Mouse (Mus musculus) hindbrain, embryonic 15.5 days (tissue): ENCODE data around the gene Cyp4a31. TPM values are rescaled to one million over a fixed set of nuclear protein-coding genes. Genes with fewer than 3 reads are reported as not detected.
"Not testable (repeated sequence)": the region's sequence is repeated elsewhere in the genome, so short reads cannot be mapped to it uniquely, and the experiment has no call there.

Experiments used
- ATAC-seq: fragments of 200-750 bp; cut with Nextera tagmentation; 2 replicates; pipeline ENCODE4 v1.8.0; 2017; ENCODE audit warnings: low read depth, moderate number of reproducible peaks, moderate TSS enrichment; ENCODE audit not compliant: low FRiP score
- H3K27ac ChIP-seq: fragments of 300-500 bp; sonication (generic); replicated peaks from 2 replicates; pipeline ENCODE4 v1.5.1; 2015; ENCODE audit warnings: mild to moderate bottlenecking, inconsistent platforms
- H3K27me3 ChIP-seq: fragments of 300-500 bp; sonication (generic); 2 replicates; pipeline ENCODE4 v1.6.1; 2015; ENCODE audit warnings: control low read depth, inconsistent platforms
- H3K36me3 ChIP-seq: fragments of 300-500 bp; sonication (generic); 2 replicates; pipeline ENCODE4 v1.6.1; 2015; ENCODE audit warnings: control low read depth, inconsistent platforms
- H3K4me1 ChIP-seq: fragments of 300-500 bp; sonication (generic); replicated peaks from 2 replicates; pipeline ENCODE4 v1.6.1; 2015; ENCODE audit warnings: control low read depth, inconsistent platforms
- H3K4me2 ChIP-seq: fragments of 300-500 bp; sonication (generic); 2 replicates; pipeline ENCODE4 v1.6.1; 2015; ENCODE audit warnings: moderate library complexity, mild to moderate bottlenecking, inconsistent platforms
- H3K4me3 ChIP-seq: fragments of 300-500 bp; sonication (generic); 2 replicates; pipeline ENCODE4 v1.5.1; 2015; ENCODE audit warnings: mild to moderate bottlenecking, inconsistent platforms
- H3K9ac ChIP-seq: fragments of 300-500 bp; sonication (generic); 2 replicates; pipeline ENCODE4 v1.6.1; 2015; ENCODE audit warnings: inconsistent platforms
- H3K9me3 ChIP-seq: fragments of 300-500 bp; sonication (generic); 2 replicates; pipeline ENCODE4 v1.6.1; 2016; ENCODE audit warnings: control low read depth, inconsistent platforms
- whole genome bisulfite sequencing: fragments of 180-500 bp; shearing (Covaris S2); methylation state at CpG from one replicate; pipeline ENCODE4 v1.1.7; 2015; 5-methylcytosine and 5-hydroxymethylcytosine counted together
- polyA plus RNA-seq: library from polyadenylated mRNA; unstranded; fragments of >200 nt; fragmentation: Nextera tagmentation; extraction: Ambion mirVana; gene quantifications from 2 replicates; pipeline ENCODE4 v1.2.1, GENCODE M21; 2015

Cyp4a31 gene
- polyA plus RNA-seq = not detected in 2 replicates

DNA sequence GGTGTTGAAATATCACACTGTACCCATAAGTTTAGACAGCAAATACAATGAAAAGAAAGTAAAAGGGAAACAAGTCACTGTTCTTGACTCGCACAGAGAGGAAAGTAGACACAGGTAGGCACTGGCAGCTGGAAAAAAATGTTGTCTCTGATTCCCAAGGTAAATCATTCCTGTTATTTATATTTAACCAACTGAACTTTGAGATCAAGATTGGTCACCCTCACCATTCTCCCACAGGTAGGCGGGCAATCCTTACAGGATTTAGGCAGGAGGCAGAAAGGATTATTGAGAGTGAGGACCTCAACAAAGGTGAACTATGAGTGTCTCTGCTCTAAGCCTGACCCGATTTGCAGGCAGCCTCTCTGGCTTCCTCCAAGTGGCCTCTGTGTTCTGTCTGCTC, at the start of gene Cyp4a31:
Cyp4a31 (plus strand) TSS at position 249 of the 400 bp plus-strand sequence.
- Histone ChIP-seq H3K4me3 (no peak within 1 kb of the TSS), H3K9me3 (no peaks in the 10 kb centered on the region), H3K4me2 (no peak within 1 kb of the TSS), H3K36me3 (no peaks in the 10 kb centered on the region), H3K27ac (no peak within 1 kb of the TSS), H3K27me3 (no peaks in the 10 kb centered on the region), H3K4me1 (no peaks in the 10 kb centered on the region), H3K9ac (no peak within 1 kb of the TSS)
- 95% methylated on average over 3 of the region's 3 CpGs for WGBS
- no peak for ATAC-seq

DNA sequence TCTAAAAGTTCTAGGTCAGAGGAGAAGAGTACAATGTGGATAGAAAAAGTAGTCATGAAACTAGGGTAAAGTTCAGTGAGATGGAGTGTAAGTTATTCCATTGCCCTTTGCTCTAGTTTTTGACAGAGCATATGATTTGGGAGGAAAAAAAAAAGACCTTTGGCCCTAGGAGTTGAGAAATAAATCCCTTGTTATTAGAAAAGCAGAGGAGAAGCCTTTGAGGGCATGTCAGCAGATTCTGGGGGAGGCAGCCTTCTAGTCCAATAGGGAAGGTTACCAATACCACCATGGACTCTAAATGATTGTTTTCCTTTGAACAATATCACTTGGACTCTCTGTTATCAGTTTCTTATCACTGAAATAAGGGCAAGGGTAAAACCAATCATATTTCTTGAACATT, 49.5 kb upstream of the Cyp4a31 start:
- H3K4me3 ChIP-seq, ATAC-seq, H3K9me3 ChIP-seq, H3K9ac ChIP-seq, H3K27ac ChIP-seq, H3K4me1 ChIP-seq, H3K27me3 ChIP-seq, H3K4me2 ChIP-seq, H3K36me3 ChIP-seq: not testable (repeated sequence)

DNA sequence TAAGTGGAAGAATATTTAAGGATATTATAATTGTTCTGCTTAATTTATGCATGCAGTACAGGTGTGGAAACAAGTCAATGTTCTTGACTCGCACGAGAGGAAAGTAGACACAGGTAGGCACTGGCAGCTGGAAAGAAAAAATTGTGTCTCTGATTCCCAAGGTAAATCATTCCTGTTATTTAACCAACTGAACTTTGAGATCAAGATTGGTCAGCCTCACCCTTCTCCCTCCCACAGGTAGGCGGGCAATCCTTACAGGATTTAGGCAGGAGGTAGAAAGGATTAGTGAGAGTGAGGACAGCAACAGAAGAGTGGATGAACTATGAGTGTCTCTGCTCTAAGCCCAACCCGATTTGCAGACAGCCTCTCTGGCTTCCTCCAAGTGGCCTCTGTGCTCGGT, 45.4 kb upstream of the Cyp4a31 start, which contains the start of gene Cyp4a10:
Cyp4a10 (plus strand) TSS at position 265 of the 400 bp plus-strand sequence.
- not testable (repeated sequence) for H3K4me3 ChIP-seq, H3K4me2 ChIP-seq, H3K9me3 ChIP-seq, H3K9ac ChIP-seq, H3K36me3 ChIP-seq, H3K27ac ChIP-seq, ATAC-seq, H3K4me1 ChIP-seq, H3K27me3 ChIP-seq
- 90% methylated on average over 5 of the region's 5 CpGs for WGBS

DNA sequence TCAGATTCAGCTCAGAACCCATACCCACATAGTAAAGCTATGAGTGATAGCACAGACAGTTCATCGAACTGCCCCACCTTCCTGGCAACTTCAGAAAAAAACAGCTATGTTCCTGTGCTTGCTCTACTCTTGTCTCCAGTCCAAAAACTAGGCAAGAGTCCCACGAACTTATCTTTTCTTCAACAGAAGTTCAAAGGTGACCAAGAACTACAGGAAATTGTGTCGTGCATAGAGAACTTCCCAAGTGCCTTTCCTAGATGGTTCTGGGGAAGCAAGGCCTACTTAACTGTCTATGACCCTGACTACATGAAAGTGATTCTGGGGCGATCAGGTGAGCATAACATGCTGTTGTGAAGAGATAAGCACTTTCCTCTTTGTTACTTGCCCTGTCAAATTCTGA, 44.0 kb upstream of the Cyp4a31 start:
- H3K4me1 ChIP-seq = no peaks in the 10 kb centered on the region
- H3K4me2 ChIP-seq = no peak overlapping the region
- WGBS = 89% methylated on average over 4 of the region's 4 CpGs
- H3K27me3 ChIP-seq = no peaks in the 10 kb centered on the region
- no peak overlapping the region for H3K27ac ChIP-seq
- H3K4me3 ChIP-seq = no peak overlapping the region
- no peaks in the 10 kb centered on the region for H3K36me3 ChIP-seq
- no peak for ATAC-seq
- H3K9me3 ChIP-seq = no peaks in the 10 kb centered on the region
- no peak overlapping the region for H3K9ac ChIP-seq

DNA sequence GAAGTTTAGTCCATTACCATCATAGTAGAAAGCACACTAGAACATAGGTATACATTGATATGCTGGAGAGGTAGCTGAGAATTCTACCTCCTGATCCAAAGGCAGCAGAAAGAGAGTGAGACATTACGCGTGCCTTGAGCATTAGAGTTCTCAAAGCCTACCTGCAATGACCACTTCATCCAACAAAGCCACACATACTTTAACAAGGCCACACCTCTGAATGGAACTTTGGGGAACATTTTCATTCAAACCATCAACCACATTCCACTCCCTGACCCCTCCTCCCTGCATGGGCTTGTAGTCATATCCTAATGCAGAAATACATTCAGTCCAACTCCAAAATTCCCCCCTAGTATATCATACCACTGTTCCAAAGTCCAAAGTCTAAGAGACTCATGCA, 41.7 kb upstream of the Cyp4a31 start:
- Histone ChIP-seq H3K9ac (no peak overlapping the region), H3K27ac (no peak overlapping the region), H3K27me3 (no peaks in the 10 kb centered on the region), H3K36me3 (no peaks in the 10 kb centered on the region), H3K4me3 (no peak overlapping the region), H3K9me3 (no peaks in the 10 kb centered on the region), H3K4me1 (no peaks in the 10 kb centered on the region), H3K4me2 (no peak overlapping the region)
- ATAC-seq = no peak
- WGBS = 91% methylated on average over 2 of the region's 2 CpGs

DNA sequence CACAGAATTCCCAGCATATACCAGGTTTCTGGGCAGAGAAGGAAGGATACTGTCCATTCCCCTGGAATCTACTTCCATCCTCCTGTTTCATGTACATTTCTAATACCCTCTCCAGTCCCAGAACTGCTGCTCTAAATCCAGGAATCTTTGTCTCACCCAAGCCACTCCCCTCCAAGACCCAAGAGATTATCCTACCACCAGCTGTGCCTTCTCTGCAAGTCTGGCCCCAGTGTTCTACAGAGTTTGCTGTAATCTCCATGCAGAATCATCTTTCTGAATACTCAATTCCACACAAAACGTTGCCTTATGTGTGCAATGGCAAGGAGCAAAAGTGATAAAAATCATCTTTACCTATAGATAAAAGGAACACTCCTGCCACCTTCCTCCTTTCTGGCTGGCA, 18.3 kb upstream of the Cyp4a31 start:
- Histone ChIP-seq H3K36me3 (no peaks in the 10 kb centered on the region), H3K4me3 (no peak overlapping the region), H3K4me1 (no peaks in the 10 kb centered on the region), H3K27ac (no peak overlapping the region), H3K27me3 (no peaks in the 10 kb centered on the region), H3K9me3 (no peaks in the 10 kb centered on the region), H3K9ac (no peak overlapping the region), H3K4me2 (no peak overlapping the region)
- no peak for ATAC-seq
- 58% methylated on average over 1 of the region's 1 CpGs for WGBS

DNA sequence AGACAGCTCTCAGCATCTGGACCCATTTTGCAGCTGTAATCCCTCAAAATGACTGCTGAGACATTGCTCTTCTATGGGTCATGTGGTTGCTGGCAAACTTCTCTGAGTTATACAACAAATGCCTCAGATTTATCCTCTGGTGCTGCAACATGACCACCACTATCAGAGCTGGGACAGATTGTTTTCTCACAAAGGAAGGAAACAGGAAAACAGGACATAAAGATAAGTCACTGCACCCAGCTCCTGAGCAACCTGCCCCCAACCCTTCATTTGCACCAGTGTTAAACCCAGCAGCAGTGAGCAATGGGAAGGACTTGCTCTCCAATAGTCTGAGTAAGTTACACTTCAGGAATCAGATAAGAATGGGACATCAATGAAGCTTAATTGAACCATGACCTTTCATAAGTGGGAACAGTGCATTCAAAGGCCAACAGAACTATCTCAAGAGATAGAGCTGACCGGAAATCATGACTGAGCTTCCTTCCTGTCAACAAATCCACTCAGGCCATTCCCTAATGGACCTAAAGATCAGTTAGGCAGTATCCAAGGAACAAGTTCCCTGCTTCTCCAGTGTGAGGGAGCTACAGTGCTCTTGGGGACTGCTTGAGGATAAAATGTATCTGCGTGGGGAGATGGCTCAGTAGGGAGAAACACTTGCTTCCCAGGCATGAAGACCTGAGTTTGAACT, 17.2 kb upstream of the Cyp4a31 start:
- Histone ChIP-seq H3K27me3 (no peaks in the 10 kb centered on the region), H3K4me3 (no peak overlapping the region), H3K4me2 (no peak overlapping the region), H3K36me3 (no peaks in the 10 kb centered on the region), H3K9ac (no peak overlapping the region), H3K4me1 (no peaks in the 10 kb centered on the region), H3K9me3 (no peaks in the 10 kb centered on the region), H3K27ac (no peak overlapping the region)
- WGBS = 87% methylated on average over 2 of the region's 2 CpGs
- no peak for ATAC-seq

DNA sequence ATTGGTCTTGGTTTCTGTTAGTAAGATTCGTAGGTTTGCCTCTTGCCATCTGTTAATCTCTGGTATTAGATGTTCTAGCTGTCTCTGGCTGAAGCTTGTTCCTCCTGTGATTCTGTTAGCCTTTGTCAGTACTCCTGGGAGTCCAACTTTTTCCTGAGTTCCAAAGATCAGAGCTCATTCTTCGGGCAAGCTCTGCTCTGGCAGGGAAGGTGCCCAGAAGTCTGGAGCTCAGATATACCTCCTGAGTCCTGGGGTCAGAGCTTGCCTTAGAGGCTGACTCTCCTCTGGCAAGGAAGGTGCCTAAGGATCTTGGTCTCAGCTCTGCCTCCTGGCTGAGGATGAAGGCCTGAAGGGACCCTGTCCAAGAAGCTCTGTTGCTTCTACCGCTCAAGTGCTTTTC, 10.7 kb upstream of the Cyp4a31 start:
- no peaks in the 10 kb centered on the region for H3K9me3 ChIP-seq
- no peaks in the 10 kb centered on the region for H3K27me3 ChIP-seq
- H3K9ac ChIP-seq = no peak overlapping the region
- no peak overlapping the region for H3K4me3 ChIP-seq
- no peak overlapping the region for H3K4me2 ChIP-seq
- no peaks in the 10 kb centered on the region for H3K36me3 ChIP-seq
- 91% methylated on average over 3 of the region's 3 CpGs for WGBS
- no peaks in the 10 kb centered on the region for H3K4me1 ChIP-seq
- ATAC-seq = no peak
- no peak overlapping the region for H3K27ac ChIP-seq

DNA sequence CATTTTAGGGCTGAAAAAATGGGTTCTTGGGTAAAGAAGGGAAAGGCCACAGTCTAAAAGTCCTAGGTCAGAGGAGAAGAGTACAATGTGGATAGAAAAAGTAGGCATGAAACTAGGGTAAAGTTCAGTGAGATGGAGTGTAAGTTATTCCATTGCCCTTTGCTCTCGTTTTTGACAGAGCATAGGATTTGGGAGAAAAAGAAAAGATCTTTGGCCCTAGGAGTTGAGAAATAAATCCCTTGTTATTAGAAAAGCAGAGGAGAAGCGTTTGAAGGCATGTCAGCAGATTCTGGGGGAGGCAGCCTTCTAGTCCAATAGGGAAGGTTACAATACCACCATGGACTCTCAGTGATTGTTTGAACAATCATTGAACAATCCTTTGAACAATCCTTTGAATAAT, 7.9 kb upstream of the Cyp4a31 start:
- no peaks in the 10 kb centered on the region for H3K27me3 ChIP-seq

DNA sequence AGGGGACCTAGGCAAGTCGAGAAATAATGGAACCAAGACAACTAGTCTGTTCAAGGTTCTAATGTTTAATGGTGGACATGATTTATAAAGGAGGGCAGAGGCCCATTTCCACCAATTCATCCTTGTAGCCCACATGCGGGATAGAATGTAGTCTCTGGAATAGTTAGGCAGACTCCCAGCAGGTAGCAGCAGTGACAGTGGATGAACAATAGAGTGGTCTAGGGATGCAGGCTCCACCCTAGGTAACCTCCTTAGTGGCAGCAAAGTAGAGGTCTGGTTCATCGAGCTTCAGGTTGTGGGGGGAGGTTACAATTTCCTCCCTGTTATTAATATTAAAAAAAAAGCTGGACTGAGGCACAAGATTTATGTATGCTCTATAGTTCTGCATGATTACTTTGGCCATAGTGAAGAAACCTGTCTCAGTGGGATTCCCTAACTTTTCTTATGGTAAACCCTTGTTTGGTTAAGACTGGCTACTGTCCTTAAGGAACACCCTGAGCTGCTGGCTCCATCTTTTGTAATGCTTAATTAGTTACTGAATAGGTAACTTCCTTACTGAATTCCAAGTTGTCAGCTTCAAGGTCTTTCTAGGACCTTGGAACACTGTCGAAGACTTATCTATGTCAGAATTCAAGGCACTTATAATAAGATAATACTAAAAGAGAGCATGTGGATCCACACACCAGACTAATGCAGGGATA, 5.4 kb upstream of the Cyp4a31 start:
- no peak overlapping the region for H3K9ac ChIP-seq

More for the DNA sequence above, 7.9 kb upstream of the Cyp4a31 start:
- Histone ChIP-seq H3K27ac (no peak overlapping the region), H3K4me2 (no peak overlapping the region), H3K36me3 (no peaks in the 10 kb centered on the region), H3K4me3 (no peak overlapping the region), H3K4me1 (no peaks in the 10 kb centered on the region), H3K9ac (no peak overlapping the region), H3K9me3 (no peaks in the 10 kb centered on the region)
- no peak for ATAC-seq
- WGBS = 65% methylated on average over 2 of the region's 2 CpGs

DNA sequence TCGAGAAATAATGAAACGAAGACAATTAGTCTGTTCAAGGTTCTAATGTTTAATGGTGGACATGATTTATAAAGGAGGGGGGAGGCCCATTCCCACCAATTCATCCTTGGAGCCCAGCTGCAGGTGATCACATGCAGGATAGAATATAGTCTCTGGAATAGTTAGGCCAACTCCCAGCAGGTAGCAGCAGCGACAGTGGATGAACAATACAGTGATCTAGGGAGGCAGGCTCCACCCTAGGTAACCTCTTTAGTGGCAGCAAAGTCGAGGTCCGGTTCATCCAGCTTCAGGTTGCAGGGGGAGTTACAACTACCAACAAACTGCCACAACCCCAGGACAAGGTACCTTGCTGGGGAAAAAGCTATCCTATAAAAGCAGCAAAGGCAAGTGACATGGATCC, 2.2 kb upstream of the Cyp4a31 start:
- not testable (repeated sequence) for H3K27ac ChIP-seq, H3K36me3 ChIP-seq, H3K9me3 ChIP-seq, H3K27me3 ChIP-seq, H3K4me1 ChIP-seq, H3K9ac ChIP-seq, H3K4me2 ChIP-seq, H3K4me3 ChIP-seq, ATAC-seq
- WGBS = 55% methylated on average over 5 of the region's 5 CpGs

More for the DNA sequence above, 5.4 kb upstream of the Cyp4a31 start:
- no peak overlapping the region for H3K27ac ChIP-seq
- no peak overlapping the region for H3K4me3 ChIP-seq
- H3K36me3 ChIP-seq = no peaks in the 10 kb centered on the region
- no peaks in the 10 kb centered on the region for H3K27me3 ChIP-seq
- H3K4me1 ChIP-seq = no peaks in the 10 kb centered on the region
- H3K9me3 ChIP-seq = no peaks in the 10 kb centered on the region
- no peak for ATAC-seq
- WGBS = 44% methylated on average over 4 of the region's 4 CpGs
- no peak overlapping the region for H3K4me2 ChIP-seq

DNA sequence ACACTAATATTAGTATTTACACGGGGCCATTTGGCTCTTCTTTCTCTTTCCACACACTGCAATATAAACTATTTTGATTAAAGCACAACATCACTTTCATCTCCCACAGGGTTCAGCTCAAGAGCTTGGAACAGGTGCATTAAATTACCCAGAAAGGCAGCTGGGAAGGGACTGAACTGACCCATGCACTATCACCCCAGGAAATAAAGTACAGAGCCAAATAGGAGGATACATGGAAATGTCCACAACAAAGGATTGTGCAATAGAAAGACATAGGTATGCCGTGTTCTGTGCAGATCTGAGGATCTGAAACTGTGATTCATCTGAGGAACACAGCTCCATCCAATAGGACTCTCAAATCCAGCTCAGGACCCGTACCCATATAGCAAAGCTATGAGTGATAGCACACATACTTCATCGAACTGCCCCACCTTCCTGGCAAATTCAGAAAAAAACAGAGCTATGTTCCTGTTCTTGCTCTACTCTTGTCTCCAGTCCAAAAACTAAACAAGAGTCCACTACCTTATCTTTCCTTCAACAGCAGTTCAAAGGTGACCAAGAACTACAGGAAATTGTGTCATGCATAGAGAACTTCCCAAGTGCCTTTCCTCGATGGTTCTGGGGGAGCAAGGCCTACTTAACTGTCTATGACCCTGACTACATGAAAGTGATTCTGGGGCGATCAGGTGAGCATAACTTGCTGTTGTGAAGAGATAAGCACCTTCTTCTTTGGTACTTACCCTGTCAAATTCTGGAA, 1.2 kb downstream of the Cyp4a31 start:
- 91% methylated on average over 6 of the region's 6 CpGs for WGBS

More for the DNA sequence above, 1.2 kb downstream of the Cyp4a31 start:
- not testable (repeated sequence) for H3K9ac ChIP-seq, H3K9me3 ChIP-seq, H3K36me3 ChIP-seq, H3K27ac ChIP-seq, H3K27me3 ChIP-seq, H3K4me1 ChIP-seq, H3K4me2 ChIP-seq, H3K4me3 ChIP-seq, ATAC-seq
